8 mouse cellular contexts compared by ENCODE assay signal in genomic region chr17:12226551-12226950, GRCm38 (mm10).
A peak's percentile ranks its signal among the peaks of the same experiment; 100 is the strongest.
DNase-seq lines count a peak whose midpoint lies in the region; ATAC-seq and TF ChIP-seq lines count a peak whose summit lies in the region.

No protein-coding gene starts in this region.

- DNase-seq in heart, adult 9 months (ENCODE audit: low spot score in 2 of 2): peak; percentile 27 to 31
- no peak for DNase-seq in heart, adult 8-10 months (ENCODE audit: low spot score)
- DNase-seq in G1E (ENCODE audit: low spot score): no peak
- DNase-seq in embryonic facial prominence, embryonic 14.5 days (ENCODE audit: low spot score): peak; percentile 83
- DNase-seq in kidney, postnatal 36 days: peak; percentile 31 to 64
- peak; percentile 53 for DNase-seq in neural tube, embryonic 11.5 days (ENCODE audit: low spot score)
- DNase-seq in right cerebral cortex, postnatal 10 days (ENCODE audit: low spot score in 2 of 2): no peak

- WGBS in embryonic facial prominence, embryonic 14.5 days: 20% methylated on average over 12 of the region's 12 CpGs
- WGBS in neural tube, embryonic 11.5 days: 58% methylated on average over 12 of the region's 12 CpGs

- H3K4me3 ChIP-seq in G1E (ENCODE audit: low read depth, low read length): no peak overlapping the region
- H3K4me3 ChIP-seq in embryonic facial prominence, embryonic 14.5 days (ENCODE audit: low read depth, low read length): no peak overlapping the region
- H3K4me3 ChIP-seq in neural tube, embryonic 11.5 days (ENCODE audit: low read depth, low read length): no peak overlapping the region

- no peaks in the 10 kb centered on the region; the same call in 1 of the 2 replicates for H3K4me1 ChIP-seq in G1E (ENCODE audit: insufficient read depth, low read depth, low read length)
- H3K4me1 ChIP-seq in embryonic facial prominence, embryonic 14.5 days (ENCODE audit: control insufficient read depth, insufficient read depth, low read length): no peaks in the 10 kb centered on the region
- H3K4me1 ChIP-seq in neural tube, embryonic 11.5 days (ENCODE audit: control insufficient read depth, insufficient read depth, low read length): no peaks in the 10 kb centered on the region

- peaks cover 94% of the 10 kb centered on the region for H3K36me3 ChIP-seq in G1E (replicated peaks)
- peaks cover 55% of the 10 kb centered on the region for H3K36me3 ChIP-seq in embryonic facial prominence, embryonic 14.5 days (ENCODE audit: control insufficient read depth, insufficient read depth, low read length)
- peaks cover 7% of the 10 kb centered on the region for H3K36me3 ChIP-seq in neural tube, embryonic 11.5 days (ENCODE audit: control insufficient read depth, insufficient read depth, low read length)

- TF ChIP-seq CTCF in G1E (IDR thresholded peaks at IDR 0.05; ENCODE audit: low read depth, low read length): peak; percentile 30; the same call in 1 of the 2 replicates

- H3K9ac ChIP-seq in embryonic facial prominence, embryonic 14.5 days (ENCODE audit: low read depth, low read length): no peak overlapping the region
- no peak overlapping the region for H3K9ac ChIP-seq in neural tube, embryonic 11.5 days (ENCODE audit: low read length)

- no peak overlapping the region for H3K27ac ChIP-seq in embryonic facial prominence, embryonic 14.5 days (replicated peaks; ENCODE audit: low read depth, low read length)
- no peak overlapping the region for H3K27ac ChIP-seq in neural tube, embryonic 11.5 days (ENCODE audit: low read depth, low read length)

- no peak overlapping the region for H3K4me2 ChIP-seq in embryonic facial prominence, embryonic 14.5 days (ENCODE audit: low read depth, low read length)
- no peak overlapping the region for H3K4me2 ChIP-seq in neural tube, embryonic 11.5 days (ENCODE audit: low read depth)

- no peaks in the 10 kb centered on the region for H3K27me3 ChIP-seq in G1E (ENCODE audit: insufficient read depth, low read length)
- H3K27me3 ChIP-seq in embryonic facial prominence, embryonic 14.5 days (replicated peaks; ENCODE audit: control insufficient read depth, insufficient read depth, low read length): no peaks in the 10 kb centered on the region
- no peaks in the 10 kb centered on the region for H3K27me3 ChIP-seq in neural tube, embryonic 11.5 days (ENCODE audit: control insufficient read depth, insufficient read depth, low read length)

- no peaks in the 10 kb centered on the region for H3K9me3 ChIP-seq in G1E (replicated peaks)
- no peaks in the 10 kb centered on the region for H3K9me3 ChIP-seq in embryonic facial prominence, embryonic 14.5 days (ENCODE audit: control insufficient read depth, low read length)
- H3K9me3 ChIP-seq in neural tube, embryonic 11.5 days (ENCODE audit: control insufficient read depth, low read length): no peaks in the 10 kb centered on the region

- ATAC-seq in G1E (ENCODE audit: extremely low read depth, insufficient number of reproducible peaks, low FRiP score, poor library complexity, severe bottlenecking): no peak; the same call in 1 of the 2 replicates
- peak; percentile 35; the same call in 1 of the 2 replicates for ATAC-seq in embryonic facial prominence, embryonic 14.5 days (ENCODE audit: low read depth)
- no peak for ATAC-seq in neural tube, embryonic 11.5 days (ENCODE audit: insufficient read depth, low FRiP score, low TSS enrichment)
- no peak for ATAC-seq in monocyte, adult 5-6 weeks (replicated peaks; ENCODE audit: insufficient number of reproducible peaks, low FRiP score, low TSS enrichment, poor library complexity, severe bottlenecking)

Comparison
In these comparisons a context has a peak if more than half of its experiments do, and no peak if none do; other contexts are left out.
1. DNase-seq: peak in heart, adult 9 months (2 of 2), embryonic facial prominence, embryonic 14.5 days (single experiment), kidney, postnatal 36 days (2 of 2) and neural tube, embryonic 11.5 days (single experiment); none in heart, adult 8-10 months (single experiment), G1E (single experiment) and right cerebral cortex, postnatal 10 days (0 of 2).